Mouse (Mus musculus): ENCODE results near the gene Aldh5a1. TPM values are rescaled to one million over a fixed set of nuclear protein-coding genes. Genes with fewer than 3 reads are reported as not detected.

Aldh5a1 gene
- total RNA-seq (2023): 1 to 10 TPM in 1 of 2 experiments, under 1 TPM in 1; 0.66 to 1.3 TPM

GRCm38 (mm10) chr13:24937108-24937838 is at the start of gene Aldh5a1:
TSS of gene Aldh5a1 (minus strand) at chr13:24937661.

GRCm38 (mm10) chr13:24942512-24943282 is 5.2 kb upstream of the Aldh5a1 start, which contains the start of gene Gpld1:
TSS of gene Gpld1 (plus strand) at chr13:24943152.

Other genes with a start within 250 kb of the Aldh5a1 start
- not detected for gene Armh2, start 196.4 kb downstream of the Aldh5a1 start, total RNA-seq (2023)
- gene Gmnn, start 175.7 kb downstream of the Aldh5a1 start, total RNA-seq (2023): 10 to 100 TPM; 35.9 to 40.2 TPM
- gene BC005537, start 136.0 kb downstream of the Aldh5a1 start, total RNA-seq (2023): 100 to 1,000 TPM; 150 to 172 TPM
- 10 to 100 TPM in 1 of 2 experiments, 1 to 10 TPM in 1; 8.7 to 10.3 TPM for gene Acot13, start 106.1 kb downstream of the Aldh5a1 start, total RNA-seq (2023)
- gene Tdp2, start 106.0 kb downstream of the Aldh5a1 start, total RNA-seq (2023): 10 to 100 TPM; 22.7 to 24.9 TPM
- gene D130043K22Rik, start 92.5 kb downstream of the Aldh5a1 start, total RNA-seq (2023): not detected
- gene Gpld1, start 5.5 kb upstream of the Aldh5a1 start, total RNA-seq (2023): under 1 TPM; 0.59 to 0.82 TPM
- 10 to 100 TPM; 25.5 to 28.7 TPM for gene Mrs2, start 82.7 kb upstream of the Aldh5a1 start, total RNA-seq (2023)
- not detected for gene Dcdc2a, start 118.3 kb upstream of the Aldh5a1 start, total RNA-seq (2023)

All from neutrophil, adult 83 days (primary cell).